Mouse (Mus musculus): Measurements from ENCODE around the gene Sstr3. TPM values are rescaled to one million over a fixed set of nuclear protein-coding genes. Genes with fewer than 3 reads are reported as not detected.

Gene Sstr3
- polyA plus RNA-seq, 1 experiment from 2014 or later: 0.16 TPM

GRCm38 (mm10) chr15:78541036-78541435 lies 3.4 kb downstream of the Sstr3 start:
- 68% methylated on average over 3 of the region's 3 CpGs for WGBS
- Histone ChIP-seq H3K27ac (ENCODE audit: low read length) (no peak overlapping the region), H3K9ac (ENCODE audit: low read depth, low read length) (0 out of 2 replicates have a peak overlapping the region, but pooled peaks have one; percentile 8), H3K27me3 (ENCODE audit: control insufficient read depth, insufficient read depth, low read depth, low read length) (no peaks in the 10 kb centered on the region; the same call in 1 of the 2 replicates), H3K36me3 (ENCODE audit: control insufficient read depth, insufficient read depth, low read length) (no peaks in the 10 kb centered on the region), H3K4me3 (ENCODE audit: low read depth, low read length) (no peak overlapping the region), H3K4me1 (ENCODE audit: control insufficient read depth, insufficient read depth, low read length) (peaks cover 11% of the 10 kb centered on the region), H3K4me2 (ENCODE audit: low read length) (no peak overlapping the region), H3K9me3 (replicated peaks; ENCODE audit: control insufficient read depth, low read length, poor library complexity, severe bottlenecking) (no peaks in the 10 kb centered on the region)
- no peak for ATAC-seq

GRCm38 (mm10) chr15:78535723-78536421 lies 8.6 kb downstream of the Sstr3 start:
- no peak for ATAC-seq
- Histone ChIP-seq H3K27me3 (ENCODE audit: control insufficient read depth, insufficient read depth, low read depth, low read length) (no peaks in the 10 kb centered on the region), H3K9ac (ENCODE audit: low read depth, low read length) (peak overlapping the region; percentile 24; the same call in 1 of the 2 replicates), H3K4me1 (ENCODE audit: control insufficient read depth, insufficient read depth, low read length) (peaks cover 11% of the 10 kb centered on the region; the same call in 1 of the 2 replicates), H3K4me2 (ENCODE audit: low read length) (no peak overlapping the region), H3K9me3 (replicated peaks; ENCODE audit: control insufficient read depth, low read length, poor library complexity, severe bottlenecking) (no peaks in the 10 kb centered on the region), H3K27ac (ENCODE audit: low read length) (peak overlapping the region; percentile 51; the same call in 1 of the 2 replicates), H3K36me3 (ENCODE audit: control insufficient read depth, insufficient read depth, low read length) (no peaks in the 10 kb centered on the region), H3K4me3 (ENCODE audit: low read depth, low read length) (no peak overlapping the region)
- 37% methylated on average over 10 of the region's 10 CpGs for WGBS

GRCm38 (mm10) chr15:78533346-78533835 lies 11.1 kb downstream of the Sstr3 start:
- Histone ChIP-seq H3K27ac (ENCODE audit: low read length) (no peak overlapping the region), H3K27me3 (ENCODE audit: control insufficient read depth, insufficient read depth, low read depth, low read length) (no peaks in the 10 kb centered on the region), H3K36me3 (ENCODE audit: control insufficient read depth, insufficient read depth, low read length) (no peaks in the 10 kb centered on the region), H3K9me3 (replicated peaks; ENCODE audit: control insufficient read depth, low read length, poor library complexity, severe bottlenecking) (no peaks in the 10 kb centered on the region), H3K9ac (ENCODE audit: low read depth, low read length) (no peak overlapping the region), H3K4me2 (ENCODE audit: low read length) (no peak overlapping the region), H3K4me3 (ENCODE audit: low read depth, low read length) (no peak overlapping the region), H3K4me1 (ENCODE audit: control insufficient read depth, insufficient read depth, low read length) (peaks cover 23% of the 10 kb centered on the region)
- no peak for ATAC-seq
- 80% methylated on average over 10 of the region's 10 CpGs for WGBS

GRCm38 (mm10) chr15:78532566-78533345 lies 11.7 kb downstream of the Sstr3 start:
- Histone ChIP-seq H3K27me3 (ENCODE audit: control insufficient read depth, insufficient read depth, low read depth, low read length) (no peaks in the 10 kb centered on the region), H3K9ac (ENCODE audit: low read depth, low read length) (peak overlapping the region; percentile 39), H3K9me3 (replicated peaks; ENCODE audit: control insufficient read depth, low read length, poor library complexity, severe bottlenecking) (no peaks in the 10 kb centered on the region), H3K4me2 (ENCODE audit: low read length) (no peak overlapping the region), H3K36me3 (ENCODE audit: control insufficient read depth, insufficient read depth, low read length) (no peaks in the 10 kb centered on the region), H3K27ac (ENCODE audit: low read length) (no peak overlapping the region), H3K4me1 (ENCODE audit: control insufficient read depth, insufficient read depth, low read length) (peaks cover 23% of the 10 kb centered on the region), H3K4me3 (ENCODE audit: low read depth, low read length) (no peak overlapping the region)
- WGBS: 71% methylated on average over 10 of the region's 10 CpGs
- ATAC-seq: peak; percentile 9; the same call in 1 of the 2 replicates

- peak overlapping the region; percentile 71 for H3K9ac ChIP-seq (ENCODE audit: low read depth, low read length)
- ATAC-seq: peak; percentile 88
- H3K27ac ChIP-seq (ENCODE audit: low read length): peak overlapping the region; percentile 76
- WGBS: under 1% methylated on average over 25 of the region's 25 CpGs
- no peaks in the 10 kb centered on the region for H3K9me3 ChIP-seq (replicated peaks; ENCODE audit: control insufficient read depth, low read length, poor library complexity, severe bottlenecking)
- peak overlapping the region; percentile 65 for H3K4me2 ChIP-seq (ENCODE audit: low read length)
- no peaks in the 10 kb centered on the region for H3K27me3 ChIP-seq (ENCODE audit: control insufficient read depth, insufficient read depth, low read depth, low read length)
- H3K36me3 ChIP-seq (ENCODE audit: control insufficient read depth, insufficient read depth, low read length): no peaks in the 10 kb centered on the region
- H3K4me1 ChIP-seq (ENCODE audit: control insufficient read depth, insufficient read depth, low read length): peaks cover 23% of the 10 kb centered on the region
- H3K4me3 ChIP-seq (ENCODE audit: low read depth, low read length): peak overlapping the region; percentile 33
Measured at GRCm38 (mm10) chr15:78531901-78532469, 12.5 kb downstream of the Sstr3 start.

GRCm38 (mm10) chr15:78531451-78531720 lies 13.1 kb downstream of the Sstr3 start:
- Histone ChIP-seq H3K4me2 (ENCODE audit: low read length) (peak overlapping the region; percentile 65; the same call in 1 of the 2 replicates), H3K4me1 (ENCODE audit: control insufficient read depth, insufficient read depth, low read length) (peaks cover 23% of the 10 kb centered on the region), H3K36me3 (ENCODE audit: control insufficient read depth, insufficient read depth, low read length) (no peaks in the 10 kb centered on the region), H3K27ac (ENCODE audit: low read length) (peak overlapping the region; percentile 76; the same call in 1 of the 2 replicates), H3K27me3 (ENCODE audit: control insufficient read depth, insufficient read depth, low read depth, low read length) (no peaks in the 10 kb centered on the region), H3K4me3 (ENCODE audit: low read depth, low read length) (no peak overlapping the region), H3K9me3 (replicated peaks; ENCODE audit: control insufficient read depth, low read length, poor library complexity, severe bottlenecking) (no peaks in the 10 kb centered on the region), H3K9ac (ENCODE audit: low read depth, low read length) (peak overlapping the region; percentile 71)
- 64% methylated on average over 4 of the region's 4 CpGs for WGBS
- ATAC-seq: 0 out of 2 replicates have a peak, but pooled peaks have one; percentile 2

GRCm38 (mm10) chr15:78530671-78531450 lies 13.6 kb downstream of the Sstr3 start, which contains the start of gene C1qtnf6:
Gene C1qtnf6 (minus strand): TSS chr15:78531416.
- 72% methylated on average over 17 of the region's 17 CpGs for WGBS
- no peak for ATAC-seq
- Histone ChIP-seq H3K27me3 (ENCODE audit: control insufficient read depth, insufficient read depth, low read depth, low read length) (no peaks in the 10 kb centered on the region), H3K9ac (ENCODE audit: low read depth, low read length) (peak within 1 kb of the TSS; percentile 71), H3K4me2 (ENCODE audit: low read length) (peak within 1 kb of the TSS; percentile 65), H3K9me3 (replicated peaks; ENCODE audit: control insufficient read depth, low read length, poor library complexity, severe bottlenecking) (no peaks in the 10 kb centered on the region), H3K27ac (ENCODE audit: low read length) (peak within 1 kb of the TSS; percentile 76), H3K4me3 (ENCODE audit: low read depth, low read length) (peak within 1 kb of the TSS; percentile 33), H3K4me1 (ENCODE audit: control insufficient read depth, insufficient read depth, low read length) (peaks cover 19% of the 10 kb centered on the region), H3K36me3 (ENCODE audit: control insufficient read depth, insufficient read depth, low read length) (no peaks in the 10 kb centered on the region)

GRCm38 (mm10) chr15:78530141-78530540 lies 14.3 kb downstream of the Sstr3 start:
- Histone ChIP-seq H3K9me3 (replicated peaks; ENCODE audit: control insufficient read depth, low read length, poor library complexity, severe bottlenecking) (no peaks in the 10 kb centered on the region), H3K27ac (ENCODE audit: low read length) (no peak overlapping the region), H3K4me1 (ENCODE audit: control insufficient read depth, insufficient read depth, low read length) (peaks cover 15% of the 10 kb centered on the region), H3K9ac (ENCODE audit: low read depth, low read length) (peak overlapping the region; percentile 61), H3K4me3 (ENCODE audit: low read depth, low read length) (no peak overlapping the region), H3K4me2 (ENCODE audit: low read length) (peak overlapping the region; percentile 58), H3K27me3 (ENCODE audit: control insufficient read depth, insufficient read depth, low read depth, low read length) (no peaks in the 10 kb centered on the region), H3K36me3 (ENCODE audit: control insufficient read depth, insufficient read depth, low read length) (no peaks in the 10 kb centered on the region)
- no peak for ATAC-seq
- 76% methylated on average over 3 of the region's 3 CpGs for WGBS
